Mouse (Mus musculus) olfactory bulb, adult 2 months (tissue): ENCODE data around the gene Pappa2.

Experiments used
- CTCF ChIP-seq: fragments of 200-500 bp; IDR thresholded peaks from 2 replicates; pipeline ENCODE4 v1.5.1; 2012; ENCODE audit warnings: low read depth, mild to moderate bottlenecking, low read length, moderate library complexity; ENCODE audit not compliant: insufficient read depth
- POLR2A ChIP-seq: fragments of 200-500 bp; IDR thresholded peaks from 2 replicates; pipeline ENCODE4 v1.6.1; 2012; ENCODE audit warnings: mild to moderate bottlenecking, low read depth, low read length, moderate library complexity; ENCODE audit not compliant: insufficient read depth

GRCm38 (mm10) chr1:158956361-158956760 is 23.9 kb downstream of the Pappa2 start:
- no peak for TF ChIP-seq POLR2A
- no peak for TF ChIP-seq CTCF
